Mouse (Mus musculus): ENCODE data around the gene Fgg.
A peak's percentile ranks its signal among the peaks of the same experiment; 100 is the strongest.

Fgg gene

DNA sequence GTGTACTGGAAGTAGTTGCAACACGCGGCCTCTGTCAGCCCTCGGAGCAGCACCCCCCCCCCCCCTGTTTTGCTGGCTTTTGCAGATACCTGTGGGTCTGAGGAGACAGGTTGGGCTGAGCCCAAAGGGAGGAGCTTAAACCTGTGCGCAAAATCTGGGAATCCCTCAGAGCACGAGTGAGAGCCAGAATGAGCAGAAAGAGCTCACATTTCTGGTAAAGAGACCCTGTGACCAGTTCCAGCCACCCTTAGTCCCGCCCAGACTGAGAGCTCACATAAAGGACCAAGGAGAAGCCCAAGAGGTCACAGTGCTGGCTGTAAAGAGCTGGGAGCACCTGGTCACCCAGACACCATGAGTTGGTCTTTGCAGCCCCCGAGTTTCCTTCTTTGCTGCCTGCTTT is at the start of gene Fgg:
TSS of gene Fgg (plus strand) at position 168 of the 400 bp plus-strand sequence.
- DNase-seq: no peak

DNA sequence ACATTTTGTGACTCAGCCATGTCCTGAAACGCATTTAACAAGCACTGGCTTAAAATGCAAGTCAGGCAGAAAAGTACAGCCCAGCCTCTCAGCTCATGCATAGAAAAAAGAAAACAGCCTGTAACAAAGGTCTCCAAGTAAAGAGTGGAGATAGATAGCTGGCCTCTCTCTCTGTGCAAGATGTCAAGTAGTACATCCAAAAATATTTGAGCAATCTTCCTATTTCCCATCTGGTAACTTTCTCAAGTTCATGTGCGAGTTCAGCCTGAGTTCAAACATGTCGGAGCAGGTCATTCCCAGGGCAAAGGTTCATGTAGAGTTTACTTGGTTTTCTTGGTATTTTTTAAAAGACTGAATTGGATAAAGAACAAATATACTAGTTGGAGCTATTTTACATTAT is 36.5 kb upstream of the Fgg start:
- no peak for DNase-seq

DNA sequence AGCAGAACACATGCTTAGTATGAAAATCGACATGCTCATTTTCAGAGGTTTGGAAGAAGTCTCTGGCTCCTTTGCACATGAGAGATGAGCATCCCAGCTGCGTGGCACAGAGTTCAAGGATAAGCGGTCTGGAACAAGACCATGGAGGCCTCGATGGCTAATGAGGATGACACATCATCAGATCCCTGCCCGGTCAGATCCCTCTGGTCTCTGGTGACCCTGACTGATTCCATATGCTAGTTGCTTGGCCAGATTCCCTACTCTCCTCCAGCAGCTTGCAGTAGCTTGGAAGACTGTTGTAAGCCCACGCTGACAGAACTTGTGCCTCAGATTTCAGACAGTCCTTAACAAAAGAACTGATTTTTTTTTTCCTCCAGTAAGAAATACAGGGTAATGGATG is 26.7 kb upstream of the Fgg start:
- DNase-seq: no peak

DNA sequence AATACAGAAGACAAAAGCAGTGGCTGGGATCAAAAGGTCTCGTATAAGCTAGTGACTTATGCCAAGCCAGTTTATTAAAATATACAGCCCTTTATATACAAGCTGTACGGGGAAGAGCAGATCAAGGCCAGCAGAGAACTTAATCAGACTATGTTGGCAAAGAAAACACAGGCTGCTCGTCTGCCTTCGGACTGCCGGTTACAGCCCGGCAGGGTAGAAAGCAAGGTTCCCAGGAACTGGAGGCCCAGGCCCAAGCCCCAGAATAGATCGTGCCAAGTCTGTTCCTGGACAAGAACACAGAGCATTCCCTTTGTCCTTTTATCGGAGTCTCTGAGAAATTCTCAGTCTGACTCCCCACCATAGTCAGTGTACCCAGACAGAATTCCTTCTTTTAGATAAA is 25.7 kb upstream of the Fgg start:
- no peak for DNase-seq

DNA sequence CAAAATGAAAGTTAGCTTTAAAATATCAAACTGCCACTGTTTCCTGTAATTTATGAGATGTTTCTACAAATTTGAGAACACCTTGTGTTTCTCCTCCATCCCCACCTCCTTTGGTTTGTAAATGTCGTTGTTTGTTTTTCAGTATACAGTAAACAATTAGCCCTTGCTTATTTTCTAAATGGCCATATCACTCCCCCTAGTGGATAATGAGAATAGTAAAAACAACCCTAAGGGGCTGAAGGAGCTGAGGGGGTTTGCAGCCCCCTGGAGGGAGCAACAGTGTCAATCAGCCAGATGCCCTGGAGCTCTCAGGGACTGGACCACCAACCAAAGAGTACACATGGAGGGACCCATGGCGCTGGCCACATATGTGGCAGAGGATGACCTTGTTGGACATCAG is 22.7 kb upstream of the Fgg start:
- no peak for DNase-seq

DNA sequence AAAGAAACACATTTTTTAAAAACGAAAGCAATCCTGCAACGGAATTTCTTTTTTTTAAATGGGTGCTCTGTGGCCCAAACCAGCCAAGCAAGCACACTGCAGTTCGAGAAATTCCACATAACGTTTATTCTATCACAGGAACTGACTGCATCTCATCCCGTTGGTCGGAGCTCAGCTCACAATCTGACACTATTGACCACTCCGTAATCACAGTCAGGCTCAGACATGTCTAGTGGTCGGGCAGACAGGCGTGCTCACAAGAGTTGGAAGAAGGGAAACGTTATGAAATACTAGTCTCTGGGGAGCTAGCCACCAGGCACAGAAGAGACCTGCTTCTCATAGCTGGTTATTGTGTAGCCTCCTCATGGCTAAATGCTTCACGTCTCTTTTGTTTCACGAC is 15.6 kb upstream of the Fgg start:
- no peak for DNase-seq

DNA sequence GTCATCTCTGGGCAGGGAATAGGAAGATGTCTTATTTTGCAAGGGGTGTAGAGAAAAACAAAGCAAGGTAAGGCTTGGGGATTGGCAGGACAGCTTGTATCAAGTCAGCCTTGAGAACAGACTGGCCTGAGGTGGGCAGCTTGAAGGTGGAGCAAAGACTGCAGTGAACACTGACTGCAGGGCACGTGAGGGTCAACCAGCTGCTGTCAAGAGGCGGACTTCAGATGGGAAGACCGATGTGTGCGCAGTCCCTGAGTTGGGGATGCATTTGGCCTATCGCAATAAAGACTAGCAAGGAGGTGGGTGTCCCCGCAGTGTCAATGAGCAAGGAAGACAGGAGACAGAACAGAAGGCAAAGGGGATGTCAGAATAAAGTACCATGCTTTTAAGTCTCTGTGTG is 14.6 kb upstream of the Fgg start:
- DNase-seq: no peak

DNA sequence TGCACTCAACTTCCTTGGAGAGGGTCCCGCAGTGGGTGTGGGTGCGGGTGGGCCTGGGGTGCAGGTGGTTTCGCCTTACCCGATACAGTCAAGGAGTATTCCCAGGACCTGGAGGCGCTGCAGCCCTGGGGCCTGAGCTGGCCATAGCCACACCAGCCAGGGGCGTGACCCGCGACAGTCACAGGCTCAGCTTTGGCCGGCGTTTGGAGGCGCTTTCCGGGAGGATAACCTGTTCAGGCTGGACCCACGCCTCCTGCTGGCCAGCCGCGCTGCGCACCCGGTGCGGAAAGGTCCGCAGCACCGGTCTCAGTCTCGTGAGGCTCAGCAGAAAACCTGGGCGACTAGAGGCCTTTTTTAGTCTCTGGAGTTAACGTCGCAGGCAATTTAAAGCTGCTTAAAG is 12.2 kb upstream of the Fgg start:
- no peak for DNase-seq

DNA sequence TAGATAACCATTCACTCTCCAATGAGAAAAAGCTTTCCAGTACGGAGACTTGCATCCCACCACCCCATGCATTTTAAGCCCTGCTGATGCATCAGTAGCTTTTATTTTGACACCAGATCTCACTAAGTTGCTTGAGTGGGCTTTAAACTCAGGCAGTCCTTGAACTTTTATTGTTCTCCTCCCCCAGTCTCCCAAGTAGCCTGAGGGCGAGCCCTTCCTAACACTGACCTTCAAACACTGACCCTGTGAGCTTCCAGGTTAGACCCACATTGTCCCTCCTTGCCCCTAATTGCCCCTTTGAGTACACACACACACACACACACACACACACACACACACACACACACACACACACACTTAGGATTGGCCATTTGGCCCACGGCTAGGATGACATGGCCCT is 10.9 kb upstream of the Fgg start:
- DNase-seq: no peak

DNA sequence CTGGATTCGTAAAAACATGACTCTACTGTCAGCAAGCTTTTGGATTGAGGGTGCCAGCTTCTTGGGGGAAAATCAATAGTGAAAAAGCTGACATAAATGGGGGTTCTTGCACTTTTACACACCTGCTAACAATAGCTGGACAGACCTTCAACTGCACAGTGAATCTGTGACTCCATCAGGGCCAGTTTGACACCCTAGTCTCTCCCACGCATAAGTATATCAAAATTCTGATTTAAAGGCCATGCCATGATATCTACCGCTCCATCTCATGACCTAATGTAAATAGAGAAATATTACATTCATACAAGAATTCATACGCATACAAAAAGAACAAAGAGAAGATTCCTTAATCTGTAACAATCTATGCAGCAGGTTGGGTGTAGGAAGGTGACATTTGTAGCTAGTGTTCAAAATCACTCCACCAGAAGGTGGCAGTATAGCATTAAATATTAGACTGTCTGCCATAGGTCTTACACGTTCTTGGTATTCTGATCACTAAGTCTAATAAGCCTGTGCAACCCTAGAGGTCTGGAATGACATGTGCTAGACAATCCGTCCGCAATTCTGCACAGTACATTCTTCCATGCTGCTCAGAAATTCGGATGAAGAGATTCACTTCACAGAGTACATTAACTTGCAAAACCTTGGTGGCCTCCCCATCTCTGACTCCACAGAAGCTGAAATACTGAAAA is 8.6 kb upstream of the Fgg start:
- DNase-seq: peak; percentile 69

DNA sequence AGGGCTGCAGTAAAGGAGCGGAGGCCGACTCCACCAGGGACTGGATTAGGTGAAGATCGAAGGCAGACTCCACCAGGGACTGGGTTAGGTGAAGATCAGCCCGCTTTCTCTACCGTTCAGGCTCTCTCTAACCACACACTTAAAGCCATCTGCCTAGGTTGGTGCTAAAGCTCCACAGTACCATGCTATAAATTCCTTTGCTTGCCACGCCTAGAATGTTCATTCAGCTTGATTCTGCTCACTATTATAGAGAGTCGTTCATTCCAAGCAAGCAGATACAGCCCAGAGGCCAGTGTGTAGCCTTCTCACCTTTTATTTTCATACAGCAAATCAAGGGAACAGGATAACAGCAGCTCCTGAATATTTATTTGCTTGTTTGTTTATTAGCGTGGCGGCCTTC is 7.5 kb upstream of the Fgg start:
- DNase-seq: no peak

DNA sequence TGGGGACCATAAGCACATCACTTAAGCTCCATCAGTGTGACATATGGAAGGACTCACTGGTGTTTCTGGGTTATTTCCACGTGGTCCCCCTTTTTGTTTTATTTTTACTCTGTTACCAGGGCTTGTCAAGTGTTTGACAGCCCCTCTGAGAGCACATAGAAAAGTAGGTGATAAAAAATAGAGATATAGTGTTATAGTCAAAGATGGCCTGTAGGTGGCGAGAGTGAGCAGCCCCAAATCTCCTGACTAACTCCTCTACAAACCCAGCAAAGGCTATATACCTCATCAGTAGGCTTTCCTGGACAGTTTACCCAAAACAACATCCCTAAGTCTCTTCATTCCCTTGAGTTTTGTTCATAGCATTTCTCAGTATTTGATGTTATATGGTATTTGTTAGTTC is 5.3 kb upstream of the Fgg start:
- no peak for DNase-seq

DNA sequence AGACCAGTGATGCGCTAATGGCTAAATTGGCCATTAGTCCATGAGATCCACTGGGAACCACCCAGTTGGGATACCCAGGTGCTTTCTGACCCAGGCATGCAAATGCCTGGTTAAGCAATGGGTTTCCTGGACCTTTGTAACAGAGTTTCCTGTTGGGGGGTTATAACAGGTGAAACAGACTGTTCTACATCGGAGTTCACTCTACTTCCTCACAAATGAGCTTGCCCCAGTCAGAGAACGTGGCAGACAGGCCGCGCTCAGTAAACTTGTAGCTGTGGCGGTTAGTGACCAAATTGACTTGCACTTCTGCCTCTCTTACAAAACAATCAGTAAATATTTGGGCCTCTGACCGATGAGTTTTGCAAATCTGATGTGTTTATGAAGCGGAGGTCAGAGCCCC is 4.5 kb upstream of the Fgg start:
- no peak for DNase-seq

DNA sequence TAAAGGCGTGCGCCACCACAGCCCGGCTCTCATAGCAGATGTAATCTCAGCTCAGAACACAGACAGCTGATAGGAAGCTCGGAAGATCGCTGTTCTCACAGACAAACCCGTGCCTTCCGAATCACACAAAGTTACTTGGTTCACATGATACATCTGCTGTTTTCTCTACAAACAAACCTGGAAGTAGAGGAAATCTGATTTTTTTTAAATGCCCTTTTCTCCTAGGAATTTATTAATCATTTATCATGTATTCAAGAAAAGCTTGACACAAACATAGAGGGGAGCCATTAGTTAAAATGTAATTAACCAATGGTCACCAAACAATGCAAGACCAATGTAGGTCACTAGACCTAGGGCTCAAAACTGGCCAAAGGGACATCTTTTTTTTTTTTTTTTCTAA is 2.7 kb upstream of the Fgg start:
- DNase-seq: no peak

DNA sequence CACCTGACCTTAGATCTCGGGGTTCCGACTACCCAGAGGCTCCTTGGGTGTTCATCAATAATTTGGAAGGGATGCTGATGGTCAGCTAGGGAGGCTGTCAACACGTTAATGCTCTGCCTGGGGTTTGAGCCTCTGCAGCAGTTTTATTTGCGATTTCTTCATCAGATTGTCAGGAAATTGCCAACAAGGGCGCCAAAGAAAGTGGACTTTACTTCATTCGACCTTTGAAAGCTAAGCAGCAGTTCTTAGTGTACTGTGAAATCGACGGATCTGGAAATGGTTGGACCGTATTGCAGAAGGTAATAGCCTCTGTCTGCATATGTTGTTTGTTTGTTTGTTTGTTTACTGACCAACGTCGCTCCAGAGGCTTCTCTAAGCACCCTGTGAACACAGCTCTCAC is 2.8 kb downstream of the Fgg start:
- DNase-seq: no peak

DNA sequence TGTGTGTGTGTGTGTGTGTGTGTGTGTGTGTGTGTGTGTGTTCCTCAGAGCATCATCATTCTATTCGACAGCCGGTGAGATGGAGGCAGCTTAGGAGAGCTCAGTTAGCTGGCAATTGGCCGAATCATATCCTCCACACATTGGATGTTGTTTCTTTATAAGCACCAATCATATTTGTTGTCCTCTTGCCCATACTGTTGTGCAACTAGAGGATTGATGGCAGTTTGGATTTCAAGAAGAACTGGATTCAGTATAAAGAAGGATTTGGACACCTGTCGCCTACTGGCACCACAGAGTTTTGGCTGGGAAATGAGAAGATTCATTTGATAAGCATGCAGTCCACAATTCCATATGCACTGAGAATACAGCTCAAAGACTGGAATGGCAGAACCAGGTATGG is 3.6 kb downstream of the Fgg start:
- peak; percentile 49 for DNase-seq

DNA sequence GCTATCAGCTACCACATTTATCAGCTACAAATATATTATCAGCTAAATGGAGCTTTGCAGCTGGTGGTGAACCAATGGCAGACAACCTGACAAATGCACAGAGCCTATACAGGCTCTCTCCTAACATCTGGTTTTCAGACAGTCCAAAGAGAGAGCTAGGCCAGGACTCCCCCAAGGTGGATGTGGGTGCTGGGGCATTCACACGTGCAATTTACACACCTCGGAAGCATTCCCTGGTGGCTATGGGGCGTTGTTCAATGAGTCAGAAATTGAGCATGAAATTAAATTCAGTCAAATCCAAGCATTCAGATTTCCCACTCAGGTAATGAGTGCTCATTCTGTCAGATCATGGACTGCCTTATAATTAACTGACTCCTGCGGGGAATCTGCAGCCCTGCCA is 4.0 kb downstream of the Fgg start:
- DNase-seq: no peak

DNA sequence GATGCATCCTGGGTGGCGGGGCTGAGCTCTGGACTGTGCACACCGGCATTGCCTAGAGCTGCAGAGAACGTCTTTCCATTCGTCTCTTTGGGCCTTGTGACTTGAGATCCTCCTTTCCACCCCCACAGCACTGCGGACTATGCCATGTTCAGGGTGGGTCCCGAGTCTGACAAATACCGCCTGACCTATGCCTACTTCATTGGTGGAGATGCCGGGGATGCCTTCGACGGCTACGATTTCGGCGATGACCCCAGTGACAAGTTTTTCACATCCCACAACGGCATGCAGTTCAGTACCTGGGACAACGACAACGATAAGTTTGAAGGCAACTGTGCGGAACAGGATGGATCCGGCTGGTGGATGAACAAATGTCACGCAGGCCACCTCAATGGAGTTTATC is 5.1 kb downstream of the Fgg start:
- DNase-seq: no peak

DNA sequence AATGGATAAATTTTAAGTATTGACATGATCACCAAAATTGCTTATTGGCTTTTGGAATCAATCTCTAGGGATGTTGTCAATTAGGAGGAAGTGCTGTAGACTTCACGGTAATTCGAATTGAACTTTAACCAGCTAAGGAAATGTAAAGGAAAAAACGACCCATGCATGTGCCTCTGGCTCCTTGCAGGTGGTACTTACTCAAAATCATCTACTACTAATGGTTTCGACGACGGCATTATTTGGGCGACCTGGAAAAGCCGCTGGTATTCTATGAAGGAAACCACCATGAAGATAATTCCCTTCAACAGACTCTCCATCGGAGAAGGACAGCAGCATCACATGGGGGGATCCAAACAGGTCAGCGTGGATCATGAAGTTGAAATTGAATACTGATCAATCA is 6.4 kb downstream of the Fgg start:
- no peak for DNase-seq

DNA sequence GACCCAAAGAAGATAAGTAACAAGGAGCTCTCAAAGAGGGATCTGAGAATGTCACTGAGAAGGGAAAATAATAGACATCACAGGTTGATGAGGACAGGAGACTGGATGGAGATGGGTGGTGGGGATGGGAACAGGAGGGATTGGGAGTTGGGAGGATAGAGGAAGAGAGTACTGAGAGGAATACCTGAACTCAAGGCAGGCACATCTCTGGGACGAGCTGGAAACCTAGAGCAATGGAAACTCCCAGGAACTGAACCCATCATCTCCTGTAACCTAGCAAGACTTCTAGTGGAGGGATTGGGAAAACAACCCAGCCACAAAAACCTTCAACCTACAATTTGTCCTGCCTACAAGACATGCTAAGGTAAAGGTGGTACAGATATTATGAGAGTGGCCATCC is 8.7 kb downstream of the Fgg start:
- no peak for DNase-seq

DNA sequence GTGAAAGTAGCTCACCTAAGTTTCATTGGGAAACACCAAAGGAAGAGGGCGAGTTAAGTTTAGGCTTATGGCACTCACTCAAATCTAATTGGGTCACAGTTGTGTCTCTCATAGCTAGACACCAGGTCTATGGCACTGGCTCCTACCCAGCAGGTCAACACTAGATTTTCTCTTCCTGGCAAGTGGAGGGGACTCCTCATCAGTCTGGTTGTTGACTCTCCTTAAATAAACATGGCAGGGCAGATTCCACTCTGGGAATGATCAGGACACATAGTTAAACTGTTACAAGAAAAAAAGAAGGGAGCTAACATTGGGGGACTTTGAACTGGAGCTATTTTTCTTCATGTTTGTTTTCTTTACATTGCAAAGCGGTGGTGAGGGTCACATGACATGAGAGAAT is 12.9 kb downstream of the Fgg start:
- DNase-seq: no peak

DNA sequence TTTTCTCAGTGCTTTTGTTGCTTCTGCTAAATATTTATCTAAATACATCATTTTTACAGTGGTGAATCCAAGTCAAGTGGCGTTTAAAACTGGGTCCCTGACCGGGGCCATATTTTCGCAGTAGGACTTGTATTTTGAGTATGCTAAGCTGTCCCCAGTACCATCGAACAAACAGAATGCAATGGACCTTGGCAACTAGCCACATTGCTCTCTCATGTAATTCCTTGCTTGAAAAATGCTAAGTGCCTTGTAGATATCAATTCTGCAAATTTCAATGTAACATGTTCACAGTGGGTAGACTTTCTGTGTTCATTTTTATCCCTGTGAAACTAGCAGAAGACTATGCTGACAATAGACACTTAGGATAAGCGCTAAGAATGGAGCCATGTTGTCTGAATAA is 13.7 kb downstream of the Fgg start:
- no peak for DNase-seq

DNA sequence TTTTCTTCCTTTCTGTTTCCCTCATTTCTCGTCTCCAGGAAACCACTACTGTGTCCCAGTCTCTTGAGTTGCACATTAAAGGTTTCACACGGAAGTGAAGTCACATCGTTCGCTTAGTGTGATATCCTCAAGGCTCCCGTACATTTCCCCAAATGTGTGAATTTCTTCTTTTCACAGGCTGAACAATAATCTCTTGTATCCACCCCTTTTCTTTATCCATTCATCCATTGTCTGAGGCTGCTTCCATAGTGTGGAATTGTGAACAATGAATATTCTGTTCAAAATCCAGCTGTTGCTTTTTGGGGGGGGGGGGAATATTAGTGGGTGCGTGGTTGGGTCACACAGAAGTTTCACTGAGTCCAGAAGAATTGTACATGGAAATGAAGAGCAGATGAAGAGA is 17.5 kb downstream of the Fgg start:
- no peak for DNase-seq

DNA sequence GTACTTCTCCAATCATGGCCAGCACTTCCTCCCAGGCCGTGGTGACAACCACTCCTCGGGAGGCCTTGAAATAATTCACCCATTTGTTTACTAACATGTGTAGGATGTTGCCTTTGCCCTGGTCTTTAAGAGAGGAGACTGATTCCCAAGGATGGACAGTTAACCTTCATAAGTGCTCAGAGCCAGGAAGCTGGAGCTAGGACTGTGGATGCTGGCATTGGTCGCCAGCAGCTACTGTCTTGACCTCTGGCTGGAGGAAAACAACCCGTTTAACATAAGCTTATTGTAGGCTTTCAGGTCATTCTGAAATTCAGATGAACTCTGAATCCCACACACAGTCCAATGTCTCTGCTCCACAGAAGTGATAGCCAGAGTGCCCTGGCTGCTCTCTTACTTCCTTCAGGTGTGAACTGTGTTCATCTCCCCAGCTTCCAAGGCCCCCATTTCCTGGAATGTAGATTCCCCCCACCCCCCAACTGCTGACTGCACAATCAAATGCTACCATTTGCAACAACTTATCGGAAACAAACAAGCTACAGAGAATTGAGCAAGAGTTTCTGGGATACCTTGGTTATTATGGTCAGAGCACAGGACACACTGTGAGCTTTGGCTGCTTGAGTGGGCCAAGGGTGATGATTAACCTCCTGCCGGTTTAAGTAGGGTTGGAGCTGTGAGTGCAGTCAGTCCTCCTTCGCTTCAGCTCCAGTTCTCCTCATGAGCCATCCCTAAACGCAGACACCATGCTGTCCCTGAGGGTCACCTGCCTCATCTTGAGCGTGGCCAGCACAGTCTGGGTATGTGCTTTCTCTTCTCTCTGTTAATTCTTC is 18.2 kb downstream of the Fgg start, which contains the start of gene Fga:
TSS of gene Fga (plus strand) at position 602 of the 827 bp plus-strand sequence.
- DNase-seq: no peak
